Mouse (Mus musculus) hindlimb bud, embryonic 11.5 days (tissue): ENCODE measurements around the gene Rpl5.

ENCODE experiments used
- DNase-seq: peaks from one replicate; pipeline ENCODE4 v3.0.0-alpha.2; 2012; ENCODE audit warnings: low read depth, low spot score; ENCODE audit errors: extremely low spot score

The Rpl5 gene

DNA sequence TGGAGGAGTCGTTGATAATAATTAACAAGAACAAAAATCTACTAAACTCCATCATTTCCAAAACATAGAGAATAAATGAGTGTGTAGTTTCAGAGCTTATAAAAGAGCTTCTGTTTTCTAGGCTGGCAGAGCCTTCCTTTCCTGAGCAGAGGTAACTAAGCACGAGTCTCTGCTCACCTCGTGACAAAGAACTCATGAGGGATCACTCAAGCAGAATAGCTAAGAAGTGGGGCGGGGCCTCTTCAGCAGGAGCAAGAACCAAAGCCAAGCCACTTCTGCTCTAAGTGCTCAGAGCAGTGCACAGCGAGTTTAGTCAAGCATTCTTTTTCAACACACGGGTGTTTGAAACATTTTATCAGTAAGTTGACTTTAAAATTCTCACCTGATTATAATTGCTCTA is 40.9 kb downstream of the Rpl5 start:
- DNase-seq = no peak

DNA sequence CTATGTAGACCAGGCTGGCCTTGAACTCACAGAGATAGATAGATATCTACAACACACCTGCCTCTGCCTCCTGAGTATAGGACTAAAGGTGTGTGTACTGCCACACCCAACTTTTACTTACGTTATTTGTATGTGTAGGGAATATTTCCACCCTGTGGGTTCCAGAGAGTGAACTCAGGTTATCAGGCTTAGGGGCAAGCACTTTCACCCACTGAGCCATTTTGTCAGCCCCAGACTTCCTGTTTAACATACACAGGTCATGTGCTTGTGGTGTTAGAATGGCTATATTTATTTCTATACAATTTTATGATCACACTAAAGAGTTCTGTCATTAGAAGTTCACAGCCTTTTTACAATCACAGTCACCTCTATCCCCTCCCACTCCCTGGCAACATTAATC is 42.6 kb downstream of the Rpl5 start:
- DNase-seq = no peak

DNA sequence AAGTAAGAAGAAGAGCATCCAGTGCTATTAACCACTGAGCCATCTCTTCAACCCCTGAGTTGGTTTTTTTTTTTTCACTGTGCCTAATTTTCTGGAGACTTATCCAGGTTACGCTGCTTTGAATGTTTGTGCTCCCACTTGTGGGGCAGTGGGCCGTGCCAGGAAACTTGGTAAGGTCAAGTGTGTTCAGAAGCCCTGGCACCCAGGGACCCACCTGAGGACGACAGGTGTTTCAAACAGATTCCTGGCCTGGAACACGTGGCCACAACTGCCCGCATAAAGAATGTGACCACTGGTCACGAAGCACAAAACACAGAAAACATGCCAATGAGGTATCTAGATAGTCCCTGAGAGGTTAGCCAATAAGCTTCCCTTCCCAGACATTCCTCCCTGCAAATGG is 43.2 kb downstream of the Rpl5 start:
- DNase-seq = no peak

DNA sequence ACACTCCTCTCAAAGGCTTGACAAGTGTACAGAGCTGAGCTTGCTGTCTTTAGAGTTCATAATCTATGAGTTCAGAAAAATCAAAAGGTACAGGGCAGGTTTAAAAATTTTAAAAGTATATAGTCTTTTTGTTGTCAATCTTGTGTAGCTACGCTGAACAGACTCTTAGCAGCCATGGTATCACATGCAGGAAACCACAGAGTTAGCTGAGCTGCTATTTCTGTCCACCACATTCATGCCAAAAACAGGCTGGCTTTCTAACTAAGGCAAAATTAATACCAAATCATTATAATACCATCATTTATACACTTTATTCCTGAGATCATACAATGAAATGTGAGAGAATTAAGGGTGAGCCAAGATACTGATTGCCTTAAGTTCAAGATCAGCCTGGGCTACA is 46.2 kb downstream of the Rpl5 start:
- no peak for DNase-seq

DNA sequence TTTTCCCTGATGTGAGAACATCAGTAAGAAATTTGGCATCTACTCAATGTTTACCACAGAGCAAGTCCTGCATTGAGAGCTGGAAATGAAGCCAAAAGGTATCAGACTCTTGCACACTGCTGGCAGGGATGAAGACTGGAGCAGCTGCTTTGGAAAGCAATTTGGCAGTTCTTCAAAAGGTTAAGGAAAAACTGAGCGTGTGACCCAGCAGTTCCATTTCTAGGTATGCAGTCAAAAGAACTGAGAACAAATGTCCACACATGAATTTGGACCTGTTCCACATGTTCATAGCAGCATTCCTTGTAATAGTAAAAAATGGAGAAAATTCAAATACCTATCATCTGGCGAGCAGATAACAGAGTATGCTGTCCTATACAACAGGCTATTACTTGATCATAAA is 47.2 kb downstream of the Rpl5 start:
- no peak for DNase-seq

DNA sequence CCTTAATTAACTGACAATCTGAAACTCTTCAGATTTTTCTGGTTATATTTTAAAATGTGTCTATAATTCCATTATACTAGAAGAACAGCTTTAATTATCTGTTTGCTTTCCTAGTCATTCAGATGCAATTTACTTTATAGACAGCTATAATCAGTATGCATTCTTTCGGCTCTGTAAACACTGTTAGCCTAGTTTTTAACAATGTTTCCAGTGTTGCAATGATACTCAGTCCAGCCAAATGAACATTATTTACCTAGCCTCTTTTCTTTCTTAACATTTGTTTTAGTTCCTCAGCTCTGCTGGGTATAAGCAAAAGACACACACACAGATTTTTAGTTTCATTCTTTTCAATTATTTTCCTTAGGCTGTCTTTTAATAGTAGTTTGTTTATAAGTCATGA is 48.6 kb downstream of the Rpl5 start:
- no peak for DNase-seq

DNA sequence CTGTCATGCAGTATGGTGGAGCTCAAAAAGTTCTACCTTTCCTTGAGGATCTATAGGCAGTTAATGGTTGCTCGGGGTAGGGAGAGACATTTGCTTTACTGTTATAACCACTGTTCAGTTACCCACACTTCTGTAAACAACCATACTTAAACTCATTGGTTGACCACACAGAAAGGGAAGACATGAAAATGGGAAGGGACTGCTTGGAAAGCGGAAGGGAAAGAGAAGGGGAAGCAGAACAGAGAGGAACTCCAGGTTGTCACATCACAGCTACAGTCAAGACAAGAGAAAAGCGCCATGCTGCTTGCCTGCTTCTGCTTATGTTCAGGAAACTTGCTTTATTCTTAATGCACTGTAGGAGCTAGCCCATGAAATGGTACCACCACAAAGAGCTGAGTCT is 49.3 kb downstream of the Rpl5 start:
- DNase-seq = no peak

DNA sequence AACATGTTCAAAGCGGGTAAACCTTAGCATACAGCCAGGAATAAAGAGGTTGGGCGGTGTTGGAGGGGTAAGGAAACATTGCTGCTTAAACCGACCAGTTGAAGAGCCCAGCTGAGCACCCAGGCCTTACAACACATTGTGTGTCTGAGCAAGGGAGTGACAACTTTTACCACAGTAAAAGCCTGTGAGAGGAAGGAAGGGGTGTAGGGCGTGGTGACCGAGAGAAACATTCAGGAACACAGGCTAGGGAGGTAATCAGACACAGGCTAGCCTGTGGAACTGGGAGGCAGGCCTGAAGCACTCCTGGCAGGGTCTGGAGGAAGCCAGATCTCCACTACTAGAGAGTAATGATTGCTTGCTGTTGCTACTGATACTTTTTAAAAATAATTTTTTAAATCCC is 50.3 kb downstream of the Rpl5 start:
- no peak for DNase-seq
